Mouse (Mus musculus): ENCODE results near the gene Kctd11. TPM values are rescaled to one million over a fixed set of nuclear protein-coding genes. Genes with fewer than 3 reads are reported as not detected.
A peak's percentile ranks its signal among the peaks of the same experiment; 100 is the strongest.
"Not testable (repeated sequence)": the region's sequence is repeated elsewhere in the genome, so short reads cannot be mapped to it uniquely, and the experiment has no call there.

Gene Kctd11
- total RNA-seq, 2 experiments from 2014 or later = 1.3 to 1.5 TPM

GRCm38 (mm10) chr11:69877878-69878277 lies 3.3 kb downstream of the Kctd11 start, which contains the start of gene Tmem95:
Gene Tmem95 (minus strand): TSS chr11:69878018.
- intact Hi-C loops (cut with DNase I) = loop anchor here (2.0 to 5.0 kb wide), 4 partner anchors 41 to 195 kb away; partner anchors contain the start of genes Fgf11, Nlgn2, Polr2a and Senp3
- TF ChIP-seq CTCF (IDR thresholded peaks at IDR 0.05) = no peak
- Histone ChIP-seq H3K27ac (no peak within 1 kb of the TSS), H3K4me3 (no peak within 1 kb of the TSS)
- DNase-seq (ENCODE audit: extremely low spot score in 1 of 2, low spot score in 2 of 2) = no peak

DNA sequence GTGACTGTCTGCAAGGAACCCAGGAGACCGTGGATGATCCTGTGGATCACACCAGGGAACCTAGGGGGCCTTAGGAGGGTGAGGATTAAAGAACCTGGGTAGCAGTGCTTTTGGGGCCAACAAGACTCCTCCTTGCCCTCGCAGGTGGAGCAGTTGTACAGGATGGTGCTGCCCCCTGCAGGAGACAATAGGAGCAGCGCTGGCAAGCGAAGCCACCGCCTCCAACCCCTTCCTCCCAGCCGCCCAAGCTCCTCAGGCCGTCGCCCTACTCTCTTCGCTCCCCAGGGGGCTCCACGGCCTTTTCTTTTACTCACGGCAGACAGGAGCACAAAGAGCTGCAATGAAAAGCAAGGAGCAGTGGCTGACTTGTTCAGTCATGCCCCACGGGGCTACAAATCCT lies 4.3 kb downstream of the Kctd11 start:
- Histone ChIP-seq H3K27ac (no peak overlapping the region; the same call in 1 of the 2 replicates), H3K4me3 (no peak overlapping the region)
- DNase-seq (ENCODE audit: extremely low spot score in 1 of 2, low spot score in 2 of 2) = peak; percentile 69 to 77
- peak; percentile 82 for TF ChIP-seq CTCF (IDR thresholded peaks at IDR 0.05)
- intact Hi-C loops (cut with DNase I) = loop anchor here (2.0 to 5.0 kb wide), 4 partner anchors 40 to 194 kb away; partner anchors contain the start of genes Fgf11, Nlgn2, Polr2a and Senp3

DNA sequence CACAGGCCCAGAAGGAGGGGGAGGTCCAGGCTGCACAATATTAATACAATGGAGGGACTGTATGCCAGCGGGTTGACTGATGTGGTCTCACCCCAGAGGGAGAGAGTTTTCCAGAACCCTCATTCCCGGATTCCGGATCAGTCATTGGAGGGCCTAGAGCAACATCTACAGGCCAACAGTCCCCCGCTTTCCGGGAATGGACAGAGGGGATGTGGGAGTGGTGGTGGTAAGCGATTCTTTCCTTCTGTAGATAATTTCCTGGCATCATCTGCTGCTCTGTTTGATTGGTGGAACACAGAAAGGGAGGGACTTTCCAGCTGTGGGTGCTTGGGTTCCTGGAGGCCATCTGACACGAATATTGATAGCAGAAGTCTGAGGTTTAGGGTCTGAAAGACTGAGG lies 5.0 kb downstream of the Kctd11 start:
- intact Hi-C loops (cut with DNase I) = loop anchor here (2.0 to 5.0 kb wide), 4 partner anchors 39 to 193 kb away; partner anchors contain the start of genes Fgf11, Nlgn2, Polr2a and Senp3
- no peak for DNase-seq (ENCODE audit: extremely low spot score in 1 of 2, low spot score in 2 of 2)
- peak overlapping the region; percentile 24; the same call in 1 of the 2 replicates for H3K27ac ChIP-seq
- no peak for TF ChIP-seq CTCF (IDR thresholded peaks at IDR 0.05)
- H3K4me3 ChIP-seq = no peak overlapping the region

GRCm38 (mm10) chr11:69872451-69872850 lies 8.8 kb downstream of the Kctd11 start:
- TF ChIP-seq CTCF (IDR thresholded peaks at IDR 0.05) = no peak
- intact Hi-C loops (cut with DNase I) = no loop called here
- no peak overlapping the region for H3K27ac ChIP-seq
- DNase-seq (ENCODE audit: extremely low spot score in 1 of 2, low spot score in 2 of 2) = no peak
- no peak overlapping the region for H3K4me3 ChIP-seq

- H3K27ac ChIP-seq = no peak overlapping the region
- no peak overlapping the region for H3K4me3 ChIP-seq
- no peak for TF ChIP-seq CTCF (IDR thresholded peaks at IDR 0.05)
- no peak for DNase-seq (ENCODE audit: extremely low spot score in 1 of 2, low spot score in 2 of 2)
- intact Hi-C loops (cut with DNase I) = no loop called here
Measured at GRCm38 (mm10) chr11:69871822-69872221, 9.4 kb downstream of the Kctd11 start.

GRCm38 (mm10) chr11:69870289-69871069 lies 10.7 kb downstream of the Kctd11 start:
- no peak for DNase-seq (ENCODE audit: extremely low spot score in 1 of 2, low spot score in 2 of 2)
- TF ChIP-seq CTCF (IDR thresholded peaks at IDR 0.05) = no peak
- Histone ChIP-seq H3K27ac (no peak overlapping the region), H3K4me3 (no peak overlapping the region)
- intact Hi-C loops (cut with DNase I) = no loop called here

DNA sequence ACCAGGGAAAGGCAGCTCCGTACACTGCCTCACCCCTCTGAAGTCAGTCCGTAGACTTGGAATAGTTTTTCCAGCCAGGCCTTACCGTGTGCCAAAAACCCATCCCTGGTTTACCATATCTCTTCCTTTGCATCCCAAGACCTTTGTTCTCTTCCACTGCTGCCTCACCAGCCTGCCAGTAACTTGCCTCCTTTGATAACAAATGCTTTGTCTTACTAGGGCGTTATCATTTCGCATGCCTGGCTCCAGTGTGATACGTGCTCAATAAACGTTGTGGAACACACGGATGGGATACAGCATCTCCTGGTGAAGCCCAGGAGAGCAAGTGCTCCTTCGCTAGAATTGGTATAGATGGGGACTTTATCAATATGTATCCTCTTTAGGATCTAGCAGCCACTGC lies 13.9 kb downstream of the Kctd11 start:
- no peak for TF ChIP-seq CTCF (IDR thresholded peaks at IDR 0.05)
- H3K4me3 ChIP-seq = no peak overlapping the region
- DNase-seq (ENCODE audit: extremely low spot score in 1 of 2, low spot score in 2 of 2) = no peak
- intact Hi-C loops (cut with DNase I) = no loop called here
- H3K27ac ChIP-seq = no peak overlapping the region

DNA sequence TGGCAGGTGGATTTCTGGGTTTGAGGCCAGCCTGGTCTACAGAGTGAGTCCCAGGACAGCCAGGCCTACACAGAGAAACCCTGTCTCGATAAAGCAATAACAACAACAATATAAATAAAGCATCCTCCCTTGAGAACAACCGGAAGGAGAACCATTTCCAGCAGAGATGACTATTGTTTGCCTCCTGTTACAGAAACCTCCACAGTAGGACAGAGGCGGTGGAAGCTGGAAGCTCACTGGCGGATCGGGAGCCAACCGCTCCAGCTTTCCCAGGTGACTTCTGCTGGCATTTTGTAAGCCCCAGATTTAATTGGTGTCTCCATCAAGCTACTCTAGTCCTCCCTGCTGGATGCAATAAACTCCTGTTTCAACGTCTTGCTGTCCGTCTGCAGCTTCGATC lies 15.6 kb downstream of the Kctd11 start:
- no peak for DNase-seq (ENCODE audit: extremely low spot score in 1 of 2, low spot score in 2 of 2)
- H3K27ac ChIP-seq = no peak overlapping the region
- TF ChIP-seq CTCF (IDR thresholded peaks at IDR 0.05) = no peak
- intact Hi-C loops (cut with DNase I) = no loop called here
- H3K4me3 ChIP-seq = no peak overlapping the region

- DNase-seq (ENCODE audit: extremely low spot score in 1 of 2, low spot score in 2 of 2) = no peak
- H3K4me3 ChIP-seq = no peak overlapping the region
- intact Hi-C loops (cut with DNase I) = loop anchor here (5.0 kb wide), 1 partner anchor 52 kb away; no protein-coding TSS in a partner anchor
- TF ChIP-seq CTCF (IDR thresholded peaks at IDR 0.05) = no peak
- H3K27ac ChIP-seq = no peak overlapping the region
Measured at GRCm38 (mm10) chr11:69864138-69864860, 16.9 kb downstream of the Kctd11 start.

DNA sequence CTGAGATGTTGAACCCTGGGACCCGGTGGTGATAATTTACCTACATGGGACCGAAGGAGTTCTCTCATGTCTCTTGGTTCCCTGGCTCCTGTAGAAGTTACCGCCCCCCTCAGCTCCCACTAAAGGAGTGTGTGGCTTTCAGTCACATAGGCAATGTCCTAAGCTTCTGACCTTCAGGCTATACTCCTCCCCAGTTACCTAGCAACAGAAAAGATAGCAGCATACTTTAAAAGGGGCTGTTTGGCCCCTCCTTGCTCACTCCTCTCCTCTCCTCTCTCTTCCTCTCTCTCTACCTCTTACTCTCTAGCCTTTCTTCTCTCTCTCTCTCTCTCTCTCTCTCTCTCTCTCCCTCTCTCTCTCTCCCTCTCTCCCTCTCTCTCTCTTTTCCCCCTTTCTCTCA lies 17.5 kb downstream of the Kctd11 start:
- H3K27ac ChIP-seq; DNase-seq (ENCODE audit: extremely low spot score in 1 of 2, low spot score in 2 of 2); H3K4me3 ChIP-seq: not testable (repeated sequence)
- intact Hi-C loops (cut with DNase I) = loop anchor here (5.0 kb wide), 1 partner anchor 51 kb away; no protein-coding TSS in a partner anchor

GRCm38 (mm10) chr11:69858113-69858998 lies 22.9 kb downstream of the Kctd11 start, which contains the start of gene Tnk1:
Gene Tnk1 (minus strand): TSS chr11:69858730.
- no peak for DNase-seq (ENCODE audit: extremely low spot score in 1 of 2, low spot score in 2 of 2)
- intact Hi-C loops (cut with DNase I) = no loop called here
- no peak within 1 kb of the TSS for H3K27ac ChIP-seq
- TF ChIP-seq CTCF (IDR thresholded peaks at IDR 0.05) = no peak
- no peak within 1 kb of the TSS for H3K4me3 ChIP-seq
